Mouse (Mus musculus) gastrocnemius, adult 18-20 months (tissue): ENCODE results near the gene Fam120a. TPM values are rescaled to one million over a fixed set of nuclear protein-coding genes. Genes with fewer than 3 reads are reported as not detected.

Source experiments
- DNase-seq: peaks from one replicate; pipeline ENCODE4 v3.0.0; 2021; ENCODE audit warnings: low spot score
- long read RNA-seq, 2 experiments: library from polyadenylated mRNA; stranded (forward); transcript quantifications; one replicate each; pipeline ENCODE4 v2.0.0; 2021
- total RNA-seq, 2 experiments: library from RNA; stranded (reverse); gene quantifications; 2 replicates each; pipeline ENCODE4 v1.2.3; 2021

Fam120a gene
- 100 to 1,000 TPM; 109 to 116 TPM for total RNA-seq
- long read RNA-seq, experiment 1, full-length matches to known transcripts: 55 of 104 reads
- long read RNA-seq, experiment 1, partial matches to known transcripts: 46 of 104 reads
- long read RNA-seq, experiment 1, other reads (novel, unspliced or antisense): 3 of 104 reads
- long read RNA-seq, experiment 2, full-length matches to known transcripts: 34 of 76 reads
- long read RNA-seq, experiment 2, partial matches to known transcripts: 35 of 76 reads
- long read RNA-seq, experiment 2, other reads (novel, unspliced or antisense): 7 of 76 reads

- DNase-seq: peak; percentile 84
Observed at GRCm38 (mm10) chr13:48967956-48968749, at the start of gene Fam120a. TSS of gene Fam120a (minus strand) at chr13:48968017.

- no peak for DNase-seq
Observed at GRCm38 (mm10) chr13:49017375-49017774, 49.6 kb upstream of the Fam120a start.

GRCm38 (mm10) chr13:49016311-49016761 lies 48.5 kb upstream of the Fam120a start:
- DNase-seq: peak; percentile 65

- no peak for DNase-seq
Observed at GRCm38 (mm10) chr13:49015366-49016306, 47.8 kb upstream of the Fam120a start.

- no peak for DNase-seq
Observed at GRCm38 (mm10) chr13:49013206-49013794, 45.5 kb upstream of the Fam120a start.

- peak; percentile 16 for DNase-seq
Observed at GRCm38 (mm10) chr13:49001691-49002090, 33.9 kb upstream of the Fam120a start.

- peak; percentile 75 for DNase-seq
Observed at GRCm38 (mm10) chr13:48998591-48998990, 30.8 kb upstream of the Fam120a start.

- DNase-seq: no peak
Observed at GRCm38 (mm10) chr13:48996731-48997130, 28.9 kb upstream of the Fam120a start.

- DNase-seq: no peak
Observed at GRCm38 (mm10) chr13:48994903-48995302, 27.1 kb upstream of the Fam120a start.

GRCm38 (mm10) chr13:48992914-48993313 lies 25.1 kb upstream of the Fam120a start:
- no peak for DNase-seq

GRCm38 (mm10) chr13:48990138-48990537 lies 22.3 kb upstream of the Fam120a start:
- no peak for DNase-seq

GRCm38 (mm10) chr13:48982482-48983098 lies 14.8 kb upstream of the Fam120a start:
- DNase-seq: no peak

GRCm38 (mm10) chr13:48979069-48979468 lies 11.3 kb upstream of the Fam120a start:
- DNase-seq: no peak

GRCm38 (mm10) chr13:48977858-48978257 lies 10.0 kb upstream of the Fam120a start:
- no peak for DNase-seq

GRCm38 (mm10) chr13:48974699-48975098 lies 6.9 kb upstream of the Fam120a start:
- no peak for DNase-seq

GRCm38 (mm10) chr13:48974266-48974665 lies 6.4 kb upstream of the Fam120a start:
- DNase-seq: peak; percentile 64

GRCm38 (mm10) chr13:48973231-48973630 lies 5.4 kb upstream of the Fam120a start:
- DNase-seq: no peak

- DNase-seq: no peak
Observed at GRCm38 (mm10) chr13:48971033-48971432, 3.2 kb upstream of the Fam120a start.

GRCm38 (mm10) chr13:48970566-48970965 lies 2.7 kb upstream of the Fam120a start:
- no peak for DNase-seq

GRCm38 (mm10) chr13:48968750-48969088 lies 902 bp upstream of the Fam120a start:
- DNase-seq: no peak
